Mouse (Mus musculus) midbrain, embryonic 16.5 days (tissue): ENCODE measurements around the gene Znrf1. TPM values are rescaled to one million over a fixed set of nuclear protein-coding genes. Genes with fewer than 3 reads are reported as not detected.

Experiments
- ATAC-seq: fragments of 200-750 bp; cut with Nextera tagmentation; 2 replicates; pipeline ENCODE4 v1.8.0; 2017; ENCODE audit warnings: moderate TSS enrichment
- H3K27ac ChIP-seq: fragments of 300-500 bp; sonication (generic); 2 replicates; pipeline ENCODE4 v1.5.1; 2014; ENCODE audit warnings: mild to moderate bottlenecking, low read length, mixed read lengths
- H3K27me3 ChIP-seq: fragments of 300-500 bp; sonication (generic); 2 replicates; pipeline ENCODE4 v1.6.1; 2014; ENCODE audit warnings: low read depth, low read length, mixed read lengths; ENCODE audit not compliant: control insufficient read depth, insufficient read depth
- H3K36me3 ChIP-seq: fragments of 300-500 bp; sonication (generic); 2 replicates; pipeline ENCODE4 v1.6.1; 2014; ENCODE audit warnings: mild to moderate bottlenecking, low read length, moderate library complexity, mixed read lengths; ENCODE audit not compliant: control insufficient read depth, insufficient read depth
- H3K4me1 ChIP-seq: fragments of 300-500 bp; sonication (generic); 2 replicates; pipeline ENCODE4 v1.6.1; 2014; ENCODE audit warnings: mild to moderate bottlenecking, low read length, mixed read lengths; ENCODE audit not compliant: control insufficient read depth, insufficient read depth
- H3K4me2 ChIP-seq: fragments of 300-500 bp; sonication (generic); 2 replicates; pipeline ENCODE4 v1.6.1; 2014; ENCODE audit warnings: mild to moderate bottlenecking, low read length, mixed read lengths
- H3K4me3 ChIP-seq: fragments of 300-500 bp; sonication (generic); 2 replicates; pipeline ENCODE4 v1.5.1; 2014; ENCODE audit warnings: low read depth, mild to moderate bottlenecking, low read length, moderate library complexity, mixed read lengths
- H3K9ac ChIP-seq: fragments of 300-500 bp; sonication (generic); 2 replicates; pipeline ENCODE4 v1.6.1; 2014; ENCODE audit warnings: low read depth, low read length, mixed read lengths
- H3K9me3 ChIP-seq: fragments of 300-500 bp; sonication (generic); replicated peaks from 2 replicates; pipeline ENCODE4 v1.6.1; 2014; ENCODE audit warnings: mild to moderate bottlenecking, low read length, mixed read lengths; ENCODE audit not compliant: control insufficient read depth, poor library complexity, severe bottlenecking
- WGBS: fragments of 180-500 bp; shearing (Covaris S2); extraction: QIAGEN DNeasy Blood & Tissue Kit; methylation state at CpG from one replicate; pipeline ENCODE4 v1.1.7; 2014; 5-methylcytosine and 5-hydroxymethylcytosine counted together
- polyA plus RNA-seq: library from polyadenylated mRNA; unstranded; fragments of >200 nt; fragmentation: Nextera tagmentation; extraction: Ambion mirVana; gene quantifications from 2 replicates; pipeline ENCODE4 v1.2.1, GENCODE M21; 2015

Gene Znrf1
- polyA plus RNA-seq, 1 experiment from 2014 or later: 73.4 TPM

DNA sequence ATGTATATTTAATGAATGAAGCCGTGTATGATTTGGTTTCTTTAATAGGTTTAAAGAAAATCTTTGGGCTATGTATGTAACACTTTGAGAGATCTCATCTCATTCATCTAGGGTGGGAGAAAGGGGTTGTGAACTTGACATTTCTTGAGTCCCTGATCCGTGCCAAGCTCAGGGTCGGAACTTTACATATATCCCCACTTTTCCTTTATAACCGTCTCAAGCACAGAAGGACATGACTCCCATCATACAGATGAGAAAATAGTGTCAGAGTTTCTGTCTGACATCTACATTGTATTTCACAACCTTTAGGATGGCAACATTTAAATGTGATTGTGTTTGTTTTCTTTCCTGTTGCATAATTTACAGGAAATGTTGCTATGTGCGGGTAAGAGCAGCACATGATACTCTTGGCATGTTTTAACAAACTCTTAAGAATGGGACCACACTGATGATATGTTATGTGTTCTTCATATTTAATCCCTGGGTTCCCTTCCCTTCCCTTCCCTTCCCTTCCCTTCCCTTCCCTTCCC lies 26.4 kb downstream of the Znrf1 start:
- Histone ChIP-seq H3K4me2 (no peak overlapping the region), H3K4me3 (no peak overlapping the region), H3K27me3 (no peaks in the 10 kb centered on the region), H3K36me3 (no peaks in the 10 kb centered on the region), H3K9ac (no peak overlapping the region), H3K9me3 (no peaks in the 10 kb centered on the region), H3K4me1 (peaks cover 23% of the 10 kb centered on the region), H3K27ac (no peak overlapping the region)
- WGBS: 94% methylated on average over 5 of the region's 5 CpGs
- no peak for ATAC-seq

DNA sequence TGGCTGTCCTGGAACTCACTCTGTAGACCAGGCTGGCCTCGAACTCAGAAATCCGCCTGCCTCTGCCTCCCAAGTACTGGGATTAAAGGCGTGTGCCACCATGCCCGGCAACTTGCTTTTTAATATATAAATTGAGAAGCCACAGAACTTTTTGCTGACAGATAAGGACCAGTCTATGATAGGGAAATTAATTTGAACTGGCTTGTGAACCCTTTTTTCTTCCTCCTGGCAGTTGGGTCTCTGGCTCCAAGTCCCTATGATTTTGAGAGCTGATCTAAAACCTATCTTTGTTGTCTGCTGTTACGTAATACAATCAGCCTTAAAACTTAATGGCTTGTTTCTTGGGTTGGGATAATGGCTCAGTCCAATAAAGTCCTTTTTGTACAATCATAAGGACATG lies 27.2 kb downstream of the Znrf1 start:
- Histone ChIP-seq H3K4me1 (peaks cover 29% of the 10 kb centered on the region), H3K27me3 (no peaks in the 10 kb centered on the region), H3K9ac (no peak overlapping the region), H3K27ac (no peak overlapping the region), H3K9me3 (no peaks in the 10 kb centered on the region), H3K4me3 (no peak overlapping the region), H3K4me2 (no peak overlapping the region), H3K36me3 (no peaks in the 10 kb centered on the region)
- no peak for ATAC-seq
- WGBS: 99% methylated on average over 5 of the region's 5 CpGs

DNA sequence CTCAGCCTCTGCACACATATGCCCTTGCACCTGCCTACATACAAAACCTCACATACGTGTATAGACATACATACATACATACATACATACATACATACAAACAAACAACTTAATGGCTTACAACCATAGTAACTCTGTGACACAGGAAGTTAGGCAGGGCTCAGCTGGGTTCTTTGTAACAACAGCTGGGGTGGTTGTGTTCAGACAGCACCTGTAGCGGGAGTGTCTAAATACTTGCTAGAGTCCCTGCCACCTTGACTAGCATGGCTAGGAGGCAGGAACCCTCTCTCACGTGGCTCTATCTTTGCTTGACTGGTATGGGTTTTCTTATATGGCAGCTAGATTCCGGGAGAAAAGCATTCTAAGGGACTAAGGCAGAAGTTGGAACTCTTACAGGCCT lies 27.8 kb downstream of the Znrf1 start:
- WGBS: 93% methylated on average over 4 of the region's 4 CpGs
- no peak overlapping the region for H3K4me3 ChIP-seq
- H3K4me2 ChIP-seq: no peak overlapping the region
- no peak overlapping the region for H3K27ac ChIP-seq
- no peaks in the 10 kb centered on the region for H3K9me3 ChIP-seq
- ATAC-seq: no peak
- H3K9ac ChIP-seq: no peak overlapping the region
- H3K4me1 ChIP-seq: peaks cover 31% of the 10 kb centered on the region
- H3K27me3 ChIP-seq: no peaks in the 10 kb centered on the region
- no peaks in the 10 kb centered on the region for H3K36me3 ChIP-seq

DNA sequence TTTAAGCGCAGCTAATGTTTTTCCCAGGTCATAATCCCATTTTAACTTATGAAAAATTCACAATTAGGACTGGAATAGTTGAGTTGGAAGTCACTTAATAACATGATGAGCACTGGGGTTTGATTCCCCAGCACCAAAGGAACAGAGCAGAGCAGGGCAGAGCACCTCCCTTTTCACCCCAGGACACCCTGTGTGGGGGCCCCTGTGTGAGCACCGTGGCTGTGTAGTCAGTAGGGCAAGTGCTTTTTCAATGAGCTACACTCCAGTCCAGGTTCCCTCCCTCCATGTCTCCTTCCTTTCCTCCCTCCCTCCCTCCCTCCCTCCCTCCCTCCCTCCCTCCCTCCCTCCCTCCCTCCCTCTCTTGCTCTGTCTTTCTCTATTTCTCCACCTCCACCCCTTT lies 28.2 kb downstream of the Znrf1 start:
- Histone ChIP-seq H3K36me3 (no peaks in the 10 kb centered on the region), H3K27me3 (no peaks in the 10 kb centered on the region), H3K27ac (no peak overlapping the region), H3K4me2 (no peak overlapping the region), H3K4me1 (peaks cover 29% of the 10 kb centered on the region), H3K9me3 (no peaks in the 10 kb centered on the region), H3K4me3 (no peak overlapping the region), H3K9ac (no peak overlapping the region)
- ATAC-seq: no peak
- WGBS: 89% methylated on average over 2 of the region's 2 CpGs

DNA sequence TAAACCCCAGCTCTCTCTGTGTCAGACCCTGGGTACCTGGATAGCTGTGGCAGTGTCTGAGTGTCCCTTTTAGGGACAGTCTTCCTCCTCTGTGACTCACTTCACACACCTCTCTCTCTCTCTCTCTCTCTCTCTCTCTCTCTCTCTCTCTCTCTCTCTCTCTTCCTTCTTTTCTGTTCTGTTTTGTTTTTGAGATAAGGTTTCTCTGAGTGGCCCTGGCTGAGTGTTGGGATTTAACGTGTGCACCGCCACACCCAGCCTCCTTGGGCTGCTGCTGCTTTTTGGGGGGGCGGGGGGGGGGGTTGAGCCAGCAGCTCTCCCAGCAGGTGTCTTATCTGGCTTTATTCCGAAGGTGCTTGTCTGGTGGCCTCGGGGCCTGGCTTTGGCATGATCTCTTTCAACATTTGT lies 29.9 kb downstream of the Znrf1 start:
- ATAC-seq: no peak
- no peak overlapping the region for H3K4me3 ChIP-seq
- no peaks in the 10 kb centered on the region for H3K9me3 ChIP-seq
- no peaks in the 10 kb centered on the region for H3K36me3 ChIP-seq
- H3K9ac ChIP-seq: no peak overlapping the region
- no peak overlapping the region for H3K27ac ChIP-seq
- peaks cover 32% of the 10 kb centered on the region for H3K4me1 ChIP-seq
- no peaks in the 10 kb centered on the region for H3K27me3 ChIP-seq
- H3K4me2 ChIP-seq: no peak overlapping the region
- WGBS: 23% methylated on average over 5 of the region's 5 CpGs

DNA sequence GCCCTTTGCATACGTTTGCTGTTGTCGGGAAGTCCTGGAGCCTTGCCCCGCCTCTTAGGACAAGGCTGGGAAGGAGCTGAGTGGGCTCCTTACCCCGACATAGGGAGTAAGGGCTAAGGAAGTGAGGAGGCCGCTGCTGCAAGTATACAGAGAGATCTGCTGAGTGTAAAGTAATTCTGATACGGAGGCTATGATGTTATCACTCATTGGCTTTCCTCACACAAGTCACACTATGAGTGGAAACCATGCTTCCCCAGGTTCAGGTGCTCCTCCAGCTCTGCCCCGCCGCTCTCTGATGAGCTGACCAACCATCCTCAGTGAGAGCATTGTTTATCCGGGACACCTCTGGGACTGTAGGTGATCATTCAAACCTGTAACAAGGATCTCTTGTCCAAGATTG lies 30.4 kb downstream of the Znrf1 start:
- Histone ChIP-seq H3K27ac (no peak overlapping the region), H3K27me3 (no peaks in the 10 kb centered on the region), H3K4me2 (no peak overlapping the region), H3K9ac (no peak overlapping the region), H3K4me1 (peaks cover 32% of the 10 kb centered on the region), H3K9me3 (no peaks in the 10 kb centered on the region), H3K4me3 (no peak overlapping the region), H3K36me3 (no peaks in the 10 kb centered on the region)
- no peak for ATAC-seq
- 67% methylated on average over 9 of the region's 9 CpGs for WGBS

DNA sequence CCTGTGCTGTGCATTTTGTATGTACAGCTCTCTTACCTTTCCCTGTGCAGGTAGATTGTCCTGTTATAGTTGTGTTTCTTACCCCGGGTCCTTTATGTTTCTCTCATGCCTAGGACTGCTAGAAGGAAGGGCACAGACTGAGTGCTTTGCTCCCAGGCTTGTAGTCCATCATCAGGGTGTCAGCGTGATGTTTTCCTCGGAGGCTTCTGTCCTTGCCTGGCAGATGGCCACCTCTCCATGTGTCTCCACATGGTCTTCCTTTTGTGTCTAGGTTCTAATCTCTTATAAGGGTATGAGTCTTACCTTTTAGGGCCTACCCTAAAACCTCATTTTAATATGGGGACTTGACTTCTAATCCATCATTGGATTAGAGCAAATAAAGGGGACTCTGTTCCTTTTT lies 31.7 kb downstream of the Znrf1 start:
- Histone ChIP-seq H3K27me3 (no peaks in the 10 kb centered on the region), H3K9me3 (no peaks in the 10 kb centered on the region), H3K27ac (no peak overlapping the region), H3K4me1 (peaks cover 38% of the 10 kb centered on the region), H3K4me3 (no peak overlapping the region), H3K4me2 (no peak overlapping the region), H3K36me3 (no peaks in the 10 kb centered on the region), H3K9ac (no peak overlapping the region)
- WGBS: 64% methylated on average over 3 of the region's 3 CpGs
- ATAC-seq: no peak

DNA sequence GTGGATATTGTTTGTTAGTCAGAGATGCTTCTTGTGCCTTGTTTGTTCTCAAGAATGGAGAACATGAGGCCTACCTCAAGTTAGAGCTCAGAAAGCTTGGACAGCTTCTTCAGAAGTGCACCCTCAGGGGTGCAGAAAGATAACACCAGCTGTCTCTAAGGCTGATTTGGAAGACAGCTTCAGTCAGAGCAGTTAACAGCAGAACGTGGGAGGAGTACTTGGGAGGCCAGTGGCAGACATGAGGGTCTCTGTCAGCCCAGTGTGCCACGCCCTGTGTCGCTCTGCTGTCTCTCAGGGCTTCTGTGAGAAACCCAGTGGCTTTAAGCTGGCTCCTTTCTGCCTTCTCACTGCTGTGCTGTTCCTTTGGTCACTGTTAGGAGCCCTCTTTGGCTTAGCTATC lies 32.1 kb downstream of the Znrf1 start:
- Histone ChIP-seq H3K27ac (no peak overlapping the region), H3K27me3 (no peaks in the 10 kb centered on the region), H3K9ac (no peak overlapping the region), H3K4me2 (no peak overlapping the region), H3K4me1 (peaks cover 42% of the 10 kb centered on the region), H3K9me3 (no peaks in the 10 kb centered on the region), H3K36me3 (no peaks in the 10 kb centered on the region), H3K4me3 (no peak overlapping the region)
- ATAC-seq: no peak
- WGBS: 67% methylated on average over 3 of the region's 3 CpGs

DNA sequence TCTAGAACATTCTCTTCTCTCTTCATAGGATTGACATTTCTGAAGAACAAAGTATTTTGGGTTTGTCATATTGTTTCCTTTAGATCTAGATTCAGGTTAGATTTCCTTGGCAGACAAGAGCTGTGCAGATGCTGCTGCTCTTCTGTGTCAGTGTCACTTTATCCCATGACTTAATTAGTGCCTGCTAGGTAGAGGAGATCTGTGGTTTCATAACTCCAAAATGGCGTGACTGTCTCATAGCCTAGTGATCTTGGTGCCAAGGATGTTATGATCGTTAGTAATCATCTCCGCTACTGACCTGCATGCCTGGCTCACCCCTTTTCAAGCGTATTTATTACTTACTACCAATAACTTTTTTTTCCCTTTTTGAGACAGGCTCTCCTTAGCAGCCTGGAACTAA lies 34.0 kb downstream of the Znrf1 start:
- no peak overlapping the region for H3K4me2 ChIP-seq
- H3K9ac ChIP-seq: no peak overlapping the region
- no peaks in the 10 kb centered on the region for H3K9me3 ChIP-seq
- ATAC-seq: no peak
- H3K4me1 ChIP-seq: peaks cover 48% of the 10 kb centered on the region
- no peak overlapping the region for H3K4me3 ChIP-seq
- no peaks in the 10 kb centered on the region for H3K36me3 ChIP-seq
- no peak overlapping the region for H3K27ac ChIP-seq
- WGBS: 80% methylated on average over 4 of the region's 4 CpGs
- H3K27me3 ChIP-seq: no peaks in the 10 kb centered on the region
